Mouse (Mus musculus) C2C12 (cell line): ENCODE data around the gene Pabpn1.

Experiments
- CEBPB ChIP-seq: IDR thresholded peaks from one replicate; pipeline ENCODE4 v1.6.1; 2011; ENCODE audit warnings: low read depth, mild to moderate bottlenecking, control low read depth, moderate library complexity
- CTCF ChIP-seq: IDR thresholded peaks from one replicate; pipeline ENCODE4 v1.5.1; 2011; ENCODE audit not compliant: control insufficient read depth, insufficient read depth, insufficient read length
- FOSL1 ChIP-seq: IDR thresholded peaks from one replicate; pipeline ENCODE4 v1.8.0; 2011; ENCODE audit warnings: mild to moderate bottlenecking, low read length; ENCODE audit not compliant: poor library complexity, insufficient read depth, severe bottlenecking
- MAX ChIP-seq: IDR thresholded peaks from one replicate; pipeline ENCODE4 v1.6.1; 2011; ENCODE audit warnings: mild to moderate bottlenecking, control low read depth
- MYOD1 ChIP-seq: IDR thresholded peaks from one replicate; pipeline ENCODE4 v1.6.1; 2011; ENCODE audit warnings: low read depth; ENCODE audit not compliant: control insufficient read depth, insufficient read length
- MYOG ChIP-seq: IDR thresholded peaks from one replicate; pipeline ENCODE4 v1.6.1; 2011; ENCODE audit not compliant: control insufficient read depth, insufficient read length; ENCODE audit errors: extremely low read depth
- USF1 ChIP-seq: IDR thresholded peaks from one replicate; pipeline ENCODE4 v1.6.1; 2011; ENCODE audit warnings: low read depth, mild to moderate bottlenecking, control low read depth, moderate library complexity

GRCm38 (mm10) chr14:54943971-54944370 lies 51.7 kb downstream of the Pabpn1 start:
- no peak for TF ChIP-seq CTCF
- TF ChIP-seq USF1: no peak
- no peak for TF ChIP-seq MYOG
- no peak for TF ChIP-seq MYOD1
- TF ChIP-seq MAX: no peak
- TF ChIP-seq FOSL1: no peak
- TF ChIP-seq CEBPB: no peak
